Mouse (Mus musculus) heart, embryonic 10.5 days (tissue): ENCODE data around the gene Ptpn3. TPM values are rescaled to one million over a fixed set of nuclear protein-coding genes. Genes with fewer than 3 reads are reported as not detected.

Experiments used
- DNase-seq: peaks from one replicate; pipeline ENCODE4 v3.0.0-alpha.2; 2017; ENCODE audit warnings: low spot score
- H3K27ac ChIP-seq: fragments of 300-500 bp; sonication (generic); 2 replicates; pipeline ENCODE4 v1.5.1; 2016; ENCODE audit warnings: mild to moderate bottlenecking
- H3K27me3 ChIP-seq: fragments of 300-500 bp; sonication (generic); 2 replicates; pipeline ENCODE4 v1.6.1; 2016; ENCODE audit warnings: mild to moderate bottlenecking; ENCODE audit not compliant: poor library complexity, insufficient read depth, severe bottlenecking
- H3K36me3 ChIP-seq: fragments of 300-500 bp; sonication (generic); 2 replicates; pipeline ENCODE4 v1.6.1; 2016; ENCODE audit warnings: mild to moderate bottlenecking, moderate library complexity
- H3K4me1 ChIP-seq: fragments of 300-500 bp; sonication (generic); 2 replicates; pipeline ENCODE4 v1.6.1; 2016; ENCODE audit warnings: mild to moderate bottlenecking
- H3K4me3 ChIP-seq: fragments of 300-500 bp; sonication (generic); 2 replicates; pipeline ENCODE4 v1.5.1; 2016; ENCODE audit warnings: mild to moderate bottlenecking, moderate library complexity
- H3K9me3 ChIP-seq: fragments of 300-500 bp; sonication (generic); 2 replicates; pipeline ENCODE4 v1.6.1; 2016; ENCODE audit warnings: mild to moderate bottlenecking, moderate library complexity
- WGBS: fragments of 180-500 bp; shearing (Covaris S2); methylation state at CpG from one replicate; pipeline ENCODE4 v1.1.7; 2016; 5-methylcytosine and 5-hydroxymethylcytosine counted together
- polyA plus RNA-seq: library from polyadenylated mRNA; unstranded; fragments of >200 nt; fragmentation: Nextera tagmentation; extraction: Ambion mirVana; gene quantifications from 2 replicates; pipeline ENCODE4 v1.2.1, GENCODE M21; 2016

The Ptpn3 gene
- polyA plus RNA-seq, 1 experiment from 2014 or later: 1.7 TPM

- Histone ChIP-seq H3K27me3 (no peaks in the 10 kb centered on the region), H3K27ac (no peak overlapping the region), H3K4me3 (no peak overlapping the region), H3K9me3 (no peaks in the 10 kb centered on the region), H3K4me1 (peaks cover 29% of the 10 kb centered on the region), H3K36me3 (no peaks in the 10 kb centered on the region)
- DNase-seq: no peak
- WGBS: 88% methylated on average over 2 of the region's 2 CpGs
Measured at GRCm38 (mm10) chr4:57189881-57190280, 111.8 kb downstream of the Ptpn3 start.

- Histone ChIP-seq H3K4me3 (no peak overlapping the region), H3K27ac (no peak overlapping the region), H3K9me3 (no peaks in the 10 kb centered on the region), H3K27me3 (no peaks in the 10 kb centered on the region), H3K4me1 (peaks cover 24% of the 10 kb centered on the region), H3K36me3 (no peaks in the 10 kb centered on the region)
- 39% methylated on average over 6 of the region's 6 CpGs for WGBS
- DNase-seq: no peak
Measured at GRCm38 (mm10) chr4:57186035-57186434, 115.6 kb downstream of the Ptpn3 start.

DNA sequence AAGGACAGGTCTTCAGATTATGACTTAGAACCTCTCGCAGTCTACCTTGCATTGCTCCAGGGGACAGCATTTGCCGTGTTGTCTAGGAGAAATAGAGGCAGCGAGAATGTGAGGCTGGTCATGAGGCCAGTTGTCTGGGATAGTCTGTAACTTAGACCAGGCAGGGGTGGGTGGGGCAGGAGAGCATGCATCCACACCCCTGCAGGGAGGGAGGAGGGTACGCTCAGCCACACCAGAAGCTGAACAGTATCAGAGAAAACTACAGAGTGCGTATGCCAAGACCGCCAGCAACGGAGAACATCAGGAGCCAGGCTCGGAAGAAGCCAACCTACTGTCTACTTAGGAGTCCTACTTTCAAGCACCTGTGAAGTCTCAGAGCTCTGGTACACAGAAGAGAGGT is 116.2 kb downstream of the Ptpn3 start:
- Histone ChIP-seq H3K36me3 (no peaks in the 10 kb centered on the region), H3K4me1 (peaks cover 22% of the 10 kb centered on the region), H3K27me3 (no peaks in the 10 kb centered on the region), H3K27ac (no peak overlapping the region), H3K4me3 (no peak overlapping the region), H3K9me3 (no peaks in the 10 kb centered on the region)
- DNase-seq: no peak
- 81% methylated on average over 8 of the region's 8 CpGs for WGBS

DNA sequence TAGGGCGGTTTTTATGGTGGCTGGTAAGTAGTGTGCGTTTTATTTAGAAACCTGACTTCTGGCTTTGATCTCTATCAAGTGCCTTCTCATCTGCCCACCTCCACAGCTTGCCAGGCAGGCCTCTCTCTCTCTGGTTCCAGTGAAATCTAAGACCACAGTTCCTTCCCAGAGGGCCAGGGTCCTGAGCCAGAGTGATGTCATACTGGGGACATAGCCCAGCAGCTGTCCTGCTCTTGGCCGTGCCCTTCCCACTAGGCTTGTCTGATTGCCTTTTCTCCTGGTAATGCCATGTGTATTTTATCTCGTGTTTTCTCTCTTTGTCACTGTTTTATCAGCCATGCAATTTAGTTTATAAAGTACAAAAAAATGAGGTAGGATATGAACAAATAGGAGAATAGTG is 118.1 kb downstream of the Ptpn3 start:
- Histone ChIP-seq H3K4me3 (no peak overlapping the region), H3K27me3 (no peaks in the 10 kb centered on the region), H3K36me3 (no peaks in the 10 kb centered on the region), H3K9me3 (no peaks in the 10 kb centered on the region), H3K4me1 (peaks cover 19% of the 10 kb centered on the region), H3K27ac (no peak overlapping the region)
- no peak for DNase-seq
- WGBS: 60% methylated on average over 4 of the region's 4 CpGs

GRCm38 (mm10) chr4:57181538-57181937 is 120.1 kb downstream of the Ptpn3 start:
- no peak for DNase-seq
- no peaks in the 10 kb centered on the region for H3K27me3 ChIP-seq
- no peaks in the 10 kb centered on the region for H3K9me3 ChIP-seq
- H3K27ac ChIP-seq: no peak overlapping the region
- H3K4me1 ChIP-seq: peaks cover 22% of the 10 kb centered on the region
- no peak overlapping the region for H3K4me3 ChIP-seq
- no peaks in the 10 kb centered on the region for H3K36me3 ChIP-seq
- WGBS: 78% methylated on average over 1 of the region's 1 CpGs

- WGBS: 75% methylated on average over 4 of the region's 4 CpGs
- H3K27me3 ChIP-seq: no peaks in the 10 kb centered on the region
- no peak overlapping the region for H3K4me3 ChIP-seq
- no peak for DNase-seq
- no peak overlapping the region for H3K27ac ChIP-seq
- H3K9me3 ChIP-seq: no peaks in the 10 kb centered on the region
- no peaks in the 10 kb centered on the region for H3K36me3 ChIP-seq
- peaks cover 18% of the 10 kb centered on the region for H3K4me1 ChIP-seq
Measured at GRCm38 (mm10) chr4:57178881-57179280, 122.8 kb downstream of the Ptpn3 start.

DNA sequence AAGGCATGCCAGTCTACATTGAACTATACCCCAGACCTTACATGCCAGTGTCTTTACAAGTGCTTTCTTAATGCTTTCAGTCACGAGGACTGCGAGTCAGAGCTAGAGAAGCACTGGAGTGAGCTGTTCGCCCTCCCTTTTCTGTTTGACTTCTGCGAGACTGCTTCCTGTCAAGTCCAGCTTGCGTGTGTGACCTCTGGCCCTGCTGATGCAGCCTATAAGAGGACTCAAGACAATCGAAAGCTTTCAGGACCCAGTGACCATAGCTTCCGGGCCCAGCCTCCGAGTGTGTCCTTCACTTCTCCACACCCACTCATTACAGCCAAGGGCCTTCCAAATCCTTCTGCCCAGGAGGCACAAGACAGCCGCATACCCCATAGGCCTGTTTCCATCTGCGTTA is 126.3 kb downstream of the Ptpn3 start:
- Histone ChIP-seq H3K36me3 (no peaks in the 10 kb centered on the region), H3K27ac (peak overlapping the region; percentile 59; the same call in 1 of the 2 replicates), H3K9me3 (no peaks in the 10 kb centered on the region), H3K4me3 (no peak overlapping the region), H3K4me1 (peaks cover 18% of the 10 kb centered on the region), H3K27me3 (no peaks in the 10 kb centered on the region)
- WGBS: 54% methylated on average over 10 of the region's 10 CpGs
- DNase-seq: no peak

DNA sequence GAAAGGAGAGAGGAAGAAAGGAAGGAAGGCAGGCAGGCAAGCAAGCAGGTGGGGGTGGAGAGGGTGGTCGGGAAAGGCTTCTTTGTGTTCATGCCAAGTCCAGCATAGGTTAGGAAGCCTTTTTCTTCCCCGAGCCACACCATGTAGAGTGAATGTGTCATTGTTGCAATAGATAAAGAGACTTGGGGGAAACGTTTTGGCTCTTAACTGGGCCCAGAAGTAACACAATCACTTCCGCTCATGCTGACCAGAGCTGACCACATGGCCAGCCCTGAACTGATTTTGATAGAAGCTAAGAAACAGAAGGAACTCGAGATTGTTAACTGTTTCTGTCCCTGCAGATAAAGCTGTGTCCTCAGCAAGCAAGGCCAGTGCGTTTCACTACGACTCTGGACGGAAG is 128.8 kb downstream of the Ptpn3 start:
- no peaks in the 10 kb centered on the region for H3K9me3 ChIP-seq
- H3K4me3 ChIP-seq: no peak overlapping the region
- peaks cover 21% of the 10 kb centered on the region for H3K4me1 ChIP-seq
- H3K27ac ChIP-seq: no peak overlapping the region
- H3K27me3 ChIP-seq: no peaks in the 10 kb centered on the region
- no peaks in the 10 kb centered on the region for H3K36me3 ChIP-seq
- WGBS: 42% methylated on average over 8 of the region's 8 CpGs
- no peak for DNase-seq

- Histone ChIP-seq H3K4me3 (no peak overlapping the region), H3K4me1 (peaks cover 21% of the 10 kb centered on the region), H3K27me3 (no peaks in the 10 kb centered on the region), H3K9me3 (no peaks in the 10 kb centered on the region), H3K36me3 (no peaks in the 10 kb centered on the region), H3K27ac (no peak overlapping the region)
- DNase-seq: no peak
- WGBS: 71% methylated on average over 5 of the region's 5 CpGs
Measured at GRCm38 (mm10) chr4:57171817-57172216, 129.8 kb downstream of the Ptpn3 start.

DNA sequence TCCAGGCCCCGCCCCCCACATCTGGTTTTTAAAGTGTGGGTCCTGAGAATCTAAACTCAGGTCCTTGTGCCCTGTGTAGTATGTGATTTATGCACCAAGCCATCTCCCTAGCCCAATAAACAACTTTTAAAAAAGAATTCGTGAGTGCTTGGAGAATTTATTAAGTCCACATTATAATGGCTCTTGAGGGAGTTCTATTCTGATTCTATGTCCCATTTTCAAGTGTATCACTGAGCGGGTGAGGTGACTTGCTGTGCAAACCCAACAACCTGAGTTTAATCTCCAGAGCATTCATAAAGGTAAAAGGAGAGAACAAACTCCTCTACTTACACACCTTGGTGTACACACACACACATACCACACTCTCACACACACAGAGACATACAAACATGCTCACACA is 133.0 kb downstream of the Ptpn3 start:
- Histone ChIP-seq H3K27me3 (no peaks in the 10 kb centered on the region), H3K4me3 (no peak overlapping the region), H3K36me3 (no peaks in the 10 kb centered on the region), H3K4me1 (peaks cover 9% of the 10 kb centered on the region; the same call in 1 of the 2 replicates), H3K27ac (no peak overlapping the region), H3K9me3 (no peaks in the 10 kb centered on the region)
- WGBS: 80% methylated on average over 3 of the region's 3 CpGs
- DNase-seq: no peak

GRCm38 (mm10) chr4:57168277-57168676 is 133.4 kb downstream of the Ptpn3 start:
- DNase-seq: no peak
- Histone ChIP-seq H3K4me1 (peaks cover 9% of the 10 kb centered on the region; the same call in 1 of the 2 replicates), H3K27me3 (no peaks in the 10 kb centered on the region), H3K4me3 (no peak overlapping the region), H3K36me3 (no peaks in the 10 kb centered on the region), H3K27ac (no peak overlapping the region), H3K9me3 (no peaks in the 10 kb centered on the region)
- 27% methylated on average over 1 of the region's 1 CpGs for WGBS

GRCm38 (mm10) chr4:57166922-57167870 is 134.4 kb downstream of the Ptpn3 start:
- H3K27ac ChIP-seq: no peak overlapping the region
- 52% methylated on average over 12 of the region's 12 CpGs for WGBS
- no peaks in the 10 kb centered on the region for H3K9me3 ChIP-seq
- peaks cover 9% of the 10 kb centered on the region; the same call in 1 of the 2 replicates for H3K4me1 ChIP-seq
- H3K4me3 ChIP-seq: no peak overlapping the region
- no peaks in the 10 kb centered on the region for H3K27me3 ChIP-seq
- no peaks in the 10 kb centered on the region for H3K36me3 ChIP-seq
- DNase-seq: no peak

GRCm38 (mm10) chr4:57165654-57166053 is 136.0 kb downstream of the Ptpn3 start:
- 53% methylated on average over 3 of the region's 3 CpGs for WGBS
- no peak overlapping the region for H3K4me3 ChIP-seq
- H3K9me3 ChIP-seq: no peaks in the 10 kb centered on the region
- H3K4me1 ChIP-seq: peaks cover 9% of the 10 kb centered on the region; the same call in 1 of the 2 replicates
- H3K27ac ChIP-seq: no peak overlapping the region
- no peaks in the 10 kb centered on the region for H3K27me3 ChIP-seq
- DNase-seq: no peak
- H3K36me3 ChIP-seq: no peaks in the 10 kb centered on the region
